8 mouse cellular contexts compared by ENCODE assay signal in genomic region chr8:105254152-105254965, GRCm38 (mm10). TPM values are rescaled to one million over a fixed set of nuclear protein-coding genes. Genes with fewer than 3 reads are reported as not detected.
DNase-seq lines count a peak whose midpoint lies in the region; ATAC-seq lines count a peak whose summit lies in the region.

No protein-coding gene starts in this region.

- H3K27ac ChIP-seq in lung, embryonic 16.5 days (ENCODE audit: low read length), result peak overlapping the region; percentile 92

- DNase-seq in MN1 (ENCODE audit: low spot score), result peak; percentile 95
- peak; percentile 77 for DNase-seq in cerebellum, adult 8-10 months
- DNase-seq in forelimb bud, embryonic 11.5 days (ENCODE audit: low read depth, low spot score), result peak; percentile 86
- peak; percentile 89 for DNase-seq in layer of hippocampus, adult 9-11 months
- DNase-seq in ovary, postnatal 10 days (ENCODE audit: low spot score), result peak; percentile 82
- DNase-seq in thymus, postnatal 0 days (ENCODE audit: low spot score), result peak; percentile 91

- peak overlapping the region; percentile 94 for H3K4me2 ChIP-seq in lung, embryonic 16.5 days (ENCODE audit: low read depth, low read length)

- under 1% methylated on average over 72 of the region's 74 CpGs for WGBS in lung, embryonic 16.5 days

- ATAC-seq in hematopoietic stem cell, adult 5-6 weeks (replicated peaks in 1 of 2; ENCODE audit: insufficient read depth in 1 of 2, low FRiP score in 2 of 2, low TSS enrichment in 1 of 2, low read depth in 1 of 2, poor library complexity in 2 of 2, severe bottlenecking in 2 of 2), result peak; percentile 81 to 88
- ATAC-seq in lung, embryonic 16.5 days (ENCODE audit: low read depth), result peak; percentile 92

- no peaks in the 10 kb centered on the region for H3K9me3 ChIP-seq in lung, embryonic 16.5 days (ENCODE audit: control insufficient read depth, low read length)

- peaks cover 19% of the 10 kb centered on the region for H3K27me3 ChIP-seq in lung, embryonic 16.5 days (ENCODE audit: control insufficient read depth, insufficient read depth, low read depth, low read length)

- H3K36me3 ChIP-seq in lung, embryonic 16.5 days (ENCODE audit: control insufficient read depth, insufficient read depth, low read length), result peaks cover 24% of the 10 kb centered on the region

- peaks cover 17% of the 10 kb centered on the region for H3K4me1 ChIP-seq in lung, embryonic 16.5 days (replicated peaks; ENCODE audit: control insufficient read depth, insufficient read depth, low read length)

- peak overlapping the region; percentile 73 for H3K9ac ChIP-seq in lung, embryonic 16.5 days (ENCODE audit: low read length)

- H3K4me3 ChIP-seq in lung, embryonic 16.5 days (ENCODE audit: low read length), result peak overlapping the region; percentile 69

RNA-seq across cellular contexts. Expression of gene B3gnt9, which starts 0.6 kb away (rescaled TPM):
- total RNA-seq in hematopoietic stem cell, adult 5-6 weeks (2017), result 0.50 TPM in 1 of 2 replicates, not detected in the other
- 22.3 and 24.7 TPM in 2 replicates for polyA plus RNA-seq in lung, embryonic 16.5 days (2015; fragmentation: Nextera tagmentation; extraction: Ambion mirVana)
- polyA plus RNA-seq in thymus, postnatal 0 days (2015; fragmentation: Nextera tagmentation; extraction: Ambion mirVana), result 4.9 and 5.6 TPM in 2 replicates

RNA-seq across cellular contexts. Expression of gene Tradd, which starts 10.1 kb away (rescaled TPM):
- total RNA-seq in hematopoietic stem cell, adult 5-6 weeks (2017), result 17.6 and 20.2 TPM in 2 replicates
- 31.5 and 34.2 TPM in 2 replicates for polyA plus RNA-seq in lung, embryonic 16.5 days (2015; fragmentation: Nextera tagmentation; extraction: Ambion mirVana)
- 51.0 and 57.0 TPM in 2 replicates for polyA plus RNA-seq in thymus, postnatal 0 days (2015; fragmentation: Nextera tagmentation; extraction: Ambion mirVana)

RNA-seq across cellular contexts. Expression of gene Fbxl8, which starts 10.1 kb away (rescaled TPM):
- total RNA-seq in hematopoietic stem cell, adult 5-6 weeks (2017), result 4.1 and 4.9 TPM in 2 replicates
- 4.9 and 6.6 TPM in 2 replicates for polyA plus RNA-seq in lung, embryonic 16.5 days (2015; fragmentation: Nextera tagmentation; extraction: Ambion mirVana)
- 7.6 and 8.2 TPM in 2 replicates for polyA plus RNA-seq in thymus, postnatal 0 days (2015; fragmentation: Nextera tagmentation; extraction: Ambion mirVana)

RNA-seq across cellular contexts. Expression of gene Hsf4, which starts 15.2 kb away (rescaled TPM):
- total RNA-seq in hematopoietic stem cell, adult 5-6 weeks (2017), result 0.19 TPM in 1 of 2 replicates, not detected in the other
- polyA plus RNA-seq in lung, embryonic 16.5 days (2015; fragmentation: Nextera tagmentation; extraction: Ambion mirVana), result 0.39 and 0.65 TPM in 2 replicates
- polyA plus RNA-seq in thymus, postnatal 0 days (2015; fragmentation: Nextera tagmentation; extraction: Ambion mirVana), result not detected in 2 replicates

RNA-seq across cellular contexts. Expression of gene Nol3, which starts 21.6 kb away (rescaled TPM):
- total RNA-seq in hematopoietic stem cell, adult 5-6 weeks (2017), result 0.30 and 0.31 TPM in 2 replicates
- polyA plus RNA-seq in lung, embryonic 16.5 days (2015; fragmentation: Nextera tagmentation; extraction: Ambion mirVana), result 2.0 and 2.1 TPM in 2 replicates
- 0.42 and 0.47 TPM in 2 replicates for polyA plus RNA-seq in thymus, postnatal 0 days (2015; fragmentation: Nextera tagmentation; extraction: Ambion mirVana)

Comparison
In these comparisons a context has a peak if more than half of its experiments do, and no peak if none do; other contexts are left out.
1. Peak in every context shown above with its lines: DNase-seq, ATAC-seq, H3K4me3 ChIP-seq and H3K27ac ChIP-seq.